Mouse (Mus musculus): Measurements from ENCODE around the gene Kynu. TPM values are rescaled to one million over a fixed set of nuclear protein-coding genes. Genes with fewer than 3 reads are reported as not detected.

The Kynu gene
- total RNA-seq, 2 experiments from 2014 or later: not detected

DNA sequence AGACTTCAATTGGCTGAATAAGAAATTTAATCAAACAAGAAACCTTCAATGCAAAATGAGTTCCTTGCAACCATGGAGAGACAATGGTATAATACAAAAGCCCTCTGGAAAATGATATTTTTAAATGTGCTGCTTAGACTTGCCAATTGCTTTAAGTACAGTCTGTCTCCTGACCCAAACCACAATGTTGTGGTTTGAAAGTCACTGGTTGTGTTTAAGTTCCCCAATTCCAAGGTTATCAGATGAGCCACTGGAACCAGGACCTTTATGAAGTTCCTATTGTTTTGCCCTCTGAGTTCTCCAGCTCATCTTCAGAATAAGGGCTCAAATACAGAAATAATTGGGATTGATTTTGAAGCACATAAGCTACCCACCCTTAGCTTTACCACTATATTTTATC, 76.7 kb downstream of the Kynu start:
- intact Hi-C loops (cut with DNase I; ENCODE audit: low total_unique reads): no loop called here
- DNase-seq: no peak

GRCm38 (mm10) chr2:43636498-43636897, 81.4 kb downstream of the Kynu start:
- intact Hi-C loops (cut with DNase I; ENCODE audit: low total_unique reads): no loop called here
- DNase-seq: no peak

DNA sequence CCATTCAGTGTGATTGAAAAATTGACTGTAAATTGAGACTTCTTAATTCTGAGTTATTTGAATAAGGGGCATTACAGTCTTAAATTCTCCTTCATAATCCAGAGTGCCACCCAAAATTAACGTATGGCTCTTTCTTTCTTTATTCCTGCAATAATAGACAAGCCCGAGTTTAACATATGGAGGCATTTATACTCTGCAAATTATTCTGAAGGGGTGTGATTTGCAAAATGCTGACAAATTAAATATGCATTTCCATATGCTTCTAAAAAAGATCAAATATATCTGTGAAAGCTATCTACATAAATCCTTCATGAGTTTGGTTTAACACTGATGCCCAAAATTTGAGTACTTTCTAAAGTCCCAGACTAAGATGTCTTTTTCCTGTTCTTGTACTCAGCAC, 91.8 kb downstream of the Kynu start:
- DNase-seq: no peak
- intact Hi-C loops (cut with DNase I; ENCODE audit: low total_unique reads): no loop called here

DNA sequence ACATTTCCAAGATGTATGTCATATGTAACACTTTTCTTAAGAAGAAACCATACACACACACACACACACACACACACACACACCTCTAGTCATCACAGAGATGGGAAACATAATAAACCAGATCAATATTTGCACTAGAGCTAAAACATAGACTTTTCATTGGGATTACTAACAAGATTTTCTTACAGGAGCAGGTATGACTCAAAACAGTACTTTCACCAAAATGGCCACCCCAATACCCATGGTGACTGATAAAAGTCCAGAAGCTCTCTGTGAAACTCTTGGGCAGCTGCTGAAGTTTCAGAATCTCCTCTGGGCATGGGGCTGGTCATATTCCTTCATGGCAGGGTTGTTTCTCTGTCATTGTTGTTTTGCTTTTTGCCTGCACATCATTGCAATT, 114.5 kb downstream of the Kynu start:
- intact Hi-C loops (cut with DNase I; ENCODE audit: low total_unique reads): no loop called here
- DNase-seq: no peak

DNA sequence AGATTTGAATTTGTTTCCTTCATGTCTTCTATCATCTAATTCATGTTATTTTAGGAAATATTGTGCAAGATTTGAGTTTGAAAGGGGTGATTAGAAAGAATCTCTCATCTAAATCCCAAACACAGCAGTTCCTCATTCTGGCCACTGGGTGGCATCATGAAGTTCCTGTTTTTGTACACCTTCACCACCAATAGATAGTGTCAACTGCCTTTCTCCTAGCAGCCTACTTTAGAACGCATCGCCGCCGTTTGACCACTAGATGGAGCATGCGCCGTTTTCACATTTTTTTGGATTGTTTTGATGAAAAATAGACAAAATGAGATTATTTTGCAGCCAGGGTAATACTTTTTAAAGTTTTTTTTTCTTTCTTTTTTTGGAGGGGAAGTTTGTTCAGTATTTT, 118.5 kb downstream of the Kynu start:
- DNase-seq: peak; percentile 41
- intact Hi-C loops (cut with DNase I; ENCODE audit: low total_unique reads): no loop called here

DNA sequence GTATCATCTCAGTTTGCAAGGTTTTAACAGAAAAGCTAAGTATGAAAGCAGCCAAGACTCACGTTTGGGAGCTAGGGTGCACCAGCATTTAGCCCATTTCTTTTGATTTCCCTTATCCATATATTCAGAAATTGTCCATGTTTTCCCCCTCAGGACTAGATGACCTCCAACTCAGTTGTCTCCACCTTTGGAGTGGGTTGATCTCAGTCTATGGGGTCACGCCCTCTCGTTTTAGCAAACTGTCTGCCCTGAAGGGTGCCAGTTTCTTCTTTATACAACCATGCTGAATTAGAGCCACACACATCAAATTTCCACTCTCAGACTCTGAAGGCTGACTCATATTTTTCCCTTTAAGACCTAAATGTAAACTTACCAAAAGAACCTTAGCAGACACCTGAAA, 119.0 kb downstream of the Kynu start:
- intact Hi-C loops (cut with DNase I; ENCODE audit: low total_unique reads): no loop called here
- DNase-seq: no peak

DNA sequence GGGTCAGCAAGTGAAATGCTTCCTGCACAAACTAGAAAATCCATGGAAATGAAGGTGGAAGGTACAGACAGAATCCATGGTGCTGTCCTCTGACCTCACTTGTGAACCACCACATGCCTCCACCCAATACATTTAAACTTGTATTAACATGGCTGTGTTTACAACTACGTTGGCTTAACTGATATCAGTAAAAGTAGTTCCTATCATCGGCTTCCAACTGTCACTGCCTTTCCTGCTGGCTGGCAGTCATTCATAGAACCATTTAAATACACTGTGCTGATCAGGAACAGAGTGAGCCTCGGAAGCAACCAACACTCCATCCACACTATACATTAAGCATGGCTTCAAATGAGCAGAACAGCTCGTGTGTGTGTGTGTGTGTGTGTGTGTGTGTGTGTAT, 120.1 kb downstream of the Kynu start:
- intact Hi-C loops (cut with DNase I; ENCODE audit: low total_unique reads): no loop called here
- DNase-seq: no peak

DNA sequence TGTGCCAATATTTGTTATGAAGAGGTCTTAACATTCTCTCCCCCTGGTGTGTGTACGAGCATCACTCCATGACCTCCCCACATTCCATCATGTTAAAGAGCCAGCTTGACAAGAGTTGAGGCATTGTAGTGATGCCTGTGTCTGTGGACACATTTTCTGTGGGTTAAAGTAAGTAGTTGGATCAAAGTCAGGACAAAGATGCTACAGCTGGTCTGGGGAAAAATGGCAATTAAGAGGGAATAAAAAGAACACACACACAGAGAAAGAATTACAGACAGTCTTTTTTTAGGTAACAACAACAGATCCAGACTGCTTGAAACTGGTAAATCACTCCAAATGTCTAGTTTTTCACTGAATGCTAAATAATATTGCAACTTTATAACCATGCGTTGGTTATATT, 135.3 kb downstream of the Kynu start:
- intact Hi-C loops (cut with DNase I; ENCODE audit: low total_unique reads): no loop called here
- no peak for DNase-seq

GRCm38 (mm10) chr2:43691290-43691689, 136.2 kb downstream of the Kynu start:
- DNase-seq: no peak
- intact Hi-C loops (cut with DNase I; ENCODE audit: low total_unique reads): no loop called here

DNA sequence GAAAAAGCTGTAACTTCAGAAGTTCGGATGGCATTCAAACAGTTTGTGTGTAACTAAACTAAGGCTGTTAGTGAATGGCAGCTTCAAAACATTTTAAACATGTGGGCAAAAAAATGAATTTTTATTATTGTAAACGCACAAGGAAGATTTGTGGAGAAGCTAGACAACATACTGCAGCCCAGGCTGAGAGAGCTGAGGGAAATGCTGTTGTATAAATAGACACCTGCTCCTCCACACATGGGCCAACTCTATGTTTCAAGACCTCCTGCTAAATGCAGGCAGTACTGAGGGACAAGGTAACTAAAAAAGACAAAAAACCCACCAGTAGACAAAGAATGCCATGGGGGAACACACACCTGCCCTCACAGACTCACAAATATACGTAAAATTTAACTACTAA, 140.5 kb downstream of the Kynu start:
- intact Hi-C loops (cut with DNase I; ENCODE audit: low total_unique reads): no loop called here
- no peak for DNase-seq

- DNase-seq: no peak
- intact Hi-C loops (cut with DNase I; ENCODE audit: low total_unique reads): no loop called here
These were observed 157.5 kb downstream of the Kynu start for GRCm38 (mm10) chr2:43712611-43713138.

DNA sequence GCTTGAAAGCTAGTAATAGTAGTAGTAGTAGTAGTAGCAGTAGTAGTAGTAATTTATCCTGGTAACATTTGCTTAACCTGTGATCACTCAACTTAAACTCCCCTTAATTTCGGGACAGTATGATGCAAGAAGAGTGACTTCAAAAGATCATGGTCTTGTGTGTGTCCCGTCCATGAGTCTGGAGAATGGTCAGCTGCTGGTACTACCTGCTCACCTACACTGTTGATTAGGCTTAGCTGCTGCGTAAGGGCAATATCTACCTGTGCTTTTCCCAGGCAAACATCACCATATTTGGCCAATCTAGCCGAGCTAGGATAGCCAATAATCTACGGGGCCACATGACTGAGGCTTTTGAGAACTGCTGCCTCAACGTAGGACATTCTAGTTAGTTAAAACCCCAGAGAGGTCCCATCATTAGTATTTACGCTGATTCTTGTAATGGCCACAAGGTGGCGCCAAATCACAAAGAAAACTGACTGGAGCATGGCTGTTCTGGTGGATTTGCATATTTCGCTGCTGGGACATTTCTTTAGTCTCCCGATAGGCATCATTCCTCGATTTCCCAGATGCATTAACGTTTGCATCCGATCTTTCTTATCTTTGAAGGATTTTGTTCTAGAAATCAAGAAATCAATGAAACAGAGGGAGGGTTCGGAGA, 167.4 kb downstream of the Kynu start:
- intact Hi-C loops (cut with DNase I; ENCODE audit: low total_unique reads): loop anchor here (2.0 to 5.0 kb wide), 2 partner anchors 128 to 180 kb away; no protein-coding TSS in a partner anchor
- peak; percentile 29 for DNase-seq

DNA sequence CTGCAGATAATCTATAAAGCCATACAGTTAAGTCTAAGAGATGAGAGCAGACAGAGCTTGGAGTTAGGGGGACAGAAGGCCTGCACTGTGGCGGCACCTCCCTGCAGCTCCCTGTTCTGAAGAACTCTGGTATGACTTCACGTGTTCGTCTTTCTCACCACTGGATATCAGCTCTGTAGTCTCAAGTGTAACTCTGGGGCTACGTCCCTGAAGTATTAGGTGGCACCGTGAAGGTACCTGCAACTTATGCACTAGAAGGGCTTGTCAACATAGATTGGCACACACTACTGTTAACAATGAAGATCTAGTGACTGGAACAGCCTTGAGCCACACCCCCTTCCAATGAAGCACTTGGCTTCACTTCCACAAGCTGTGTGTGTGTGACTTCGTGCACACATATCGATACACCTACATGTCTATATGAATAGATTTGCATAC, 168.0 kb downstream of the Kynu start:
- intact Hi-C loops (cut with DNase I; ENCODE audit: low total_unique reads): loop anchor here (2.0 to 5.0 kb wide), 2 partner anchors 128 to 179 kb away; no protein-coding TSS in a partner anchor
- no peak for DNase-seq

DNA sequence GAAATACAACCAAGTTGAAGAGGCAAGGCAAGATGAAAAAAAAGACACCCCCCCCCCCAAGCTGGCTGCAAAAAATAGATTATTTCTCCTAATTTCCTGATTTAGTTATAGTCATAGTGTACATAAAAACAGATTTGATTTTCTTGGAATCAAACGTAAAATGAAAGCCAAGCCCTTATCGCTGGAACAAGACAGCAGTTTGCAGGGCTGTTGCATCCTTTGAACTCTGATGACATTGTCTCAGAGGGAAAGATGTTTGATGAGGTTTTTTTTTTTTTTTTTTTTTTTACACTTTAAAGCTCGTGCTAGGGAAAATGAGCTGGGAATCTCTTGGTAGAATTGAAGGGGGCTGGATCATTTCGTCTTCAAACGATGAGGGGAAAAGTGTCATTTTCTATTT, 172.1 kb downstream of the Kynu start:
- intact Hi-C loops (cut with DNase I; ENCODE audit: low total_unique reads): no loop called here

DNA sequence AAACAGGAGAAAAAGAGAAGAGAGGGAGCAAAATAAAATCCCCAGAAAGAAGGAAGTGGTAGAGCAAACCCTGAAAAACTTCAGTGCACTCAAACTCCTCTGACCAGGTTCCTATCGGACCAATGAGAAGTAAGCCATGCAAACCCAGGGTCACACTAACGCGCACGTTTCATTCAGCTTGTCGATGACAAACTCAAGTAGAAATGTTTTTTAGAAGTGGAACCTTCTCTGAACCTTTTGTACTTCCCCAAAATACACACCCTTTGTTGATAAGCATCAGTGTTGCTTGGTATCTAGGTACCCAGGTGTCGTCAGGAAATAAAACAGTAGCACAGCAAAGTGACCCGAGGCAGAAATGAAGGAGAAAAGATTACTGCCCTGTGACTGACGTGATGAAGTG, 172.6 kb downstream of the Kynu start:
- no peak for DNase-seq
- intact Hi-C loops (cut with DNase I; ENCODE audit: low total_unique reads): no loop called here

More for the DNA sequence above, 172.1 kb downstream of the Kynu start:
- DNase-seq: no peak

DNA sequence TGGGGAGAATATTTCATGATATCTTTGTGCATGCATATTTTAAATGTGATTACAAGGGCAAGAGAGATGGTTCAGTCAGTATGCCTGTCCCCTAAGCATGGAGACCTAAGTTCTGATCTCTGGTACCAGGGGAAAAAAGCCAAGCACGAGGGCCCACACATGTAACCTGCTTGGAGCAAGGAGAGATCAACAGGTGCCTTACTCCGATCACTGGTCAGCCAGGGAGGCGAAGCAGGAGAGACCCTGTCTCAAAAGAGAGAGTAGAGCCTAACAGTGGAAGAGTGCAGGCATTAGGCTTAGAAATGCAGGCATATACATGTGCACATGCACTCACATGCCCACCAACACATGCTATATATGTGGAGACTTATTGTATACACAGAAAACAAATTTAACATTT, 173.7 kb downstream of the Kynu start:
- intact Hi-C loops (cut with DNase I; ENCODE audit: low total_unique reads): no loop called here
- no peak for DNase-seq

Other genes starting within 250 kb of the Kynu start
- gene Arhgap15, start 193.5 kb downstream of the Kynu start, total RNA-seq (2021): under 1 TPM; 0.53 to 0.66 TPM

Data from gastrocnemius, postnatal 14 days (tissue).